Mouse (Mus musculus): Measurements from ENCODE around the gene Zfp981. TPM values are rescaled to one million over a fixed set of nuclear protein-coding genes. Genes with fewer than 3 reads are reported as not detected.
"Not testable (repeated sequence)": the region's sequence is repeated elsewhere in the genome, so short reads cannot be mapped to it uniquely, and the experiment has no call there.

The Zfp981 gene
- under 1 TPM in 1 of 2 experiments, not detected in 1; 0.52 TPM for total RNA-seq (2021)
- long read RNA-seq, experiment 1, partial matches to known transcripts = 1 of 3 reads
- long read RNA-seq, experiment 1, other reads (novel, unspliced or antisense) = 2 of 3 reads
- long read RNA-seq, experiment 2 = 0 reads

- not testable (repeated sequence) for DNase-seq (ENCODE audit: low spot score in 2 of 2)
Observed at GRCm38 (mm10) chr4:146501727-146502126, at the start of gene Zfp981. Gene Zfp981, plus strand, starts transcription at chr4:146502027.

GRCm38 (mm10) chr4:146452576-146452975 lies 49.3 kb upstream of the Zfp981 start:
- DNase-seq (ENCODE audit: low spot score in 2 of 2) = not testable (repeated sequence)

GRCm38 (mm10) chr4:146454170-146454569 lies 47.7 kb upstream of the Zfp981 start:
- not testable (repeated sequence) for DNase-seq (ENCODE audit: low spot score in 2 of 2)

GRCm38 (mm10) chr4:146454896-146455295 lies 46.9 kb upstream of the Zfp981 start:
- DNase-seq (ENCODE audit: low spot score in 2 of 2) = no peak

GRCm38 (mm10) chr4:146455321-146455721 lies 46.5 kb upstream of the Zfp981 start:
- peak in 1 of 2 experiments; percentile 48 for DNase-seq (ENCODE audit: low spot score in 2 of 2)

GRCm38 (mm10) chr4:146456061-146456726 lies 45.6 kb upstream of the Zfp981 start:
- DNase-seq (ENCODE audit: low spot score in 2 of 2) = no peak

- no peak for DNase-seq (ENCODE audit: low spot score in 2 of 2)
Observed at GRCm38 (mm10) chr4:146457126-146457525, 44.7 kb upstream of the Zfp981 start.

GRCm38 (mm10) chr4:146457720-146458119 lies 44.1 kb upstream of the Zfp981 start:
- no peak for DNase-seq (ENCODE audit: low spot score in 2 of 2)

- DNase-seq (ENCODE audit: low spot score in 2 of 2) = not testable (repeated sequence)
Observed at GRCm38 (mm10) chr4:146459822-146460221, 42.0 kb upstream of the Zfp981 start.

- not testable (repeated sequence) for DNase-seq (ENCODE audit: low spot score in 2 of 2)
Observed at GRCm38 (mm10) chr4:146460685-146461084, 41.1 kb upstream of the Zfp981 start.

- not testable (repeated sequence) for DNase-seq (ENCODE audit: low spot score in 2 of 2)
Observed at GRCm38 (mm10) chr4:146463649-146464351, 38.0 kb upstream of the Zfp981 start.

GRCm38 (mm10) chr4:146469984-146470383 lies 31.8 kb upstream of the Zfp981 start:
- not testable (repeated sequence) for DNase-seq (ENCODE audit: low spot score in 2 of 2)

GRCm38 (mm10) chr4:146474181-146474580 lies 27.6 kb upstream of the Zfp981 start:
- not testable (repeated sequence) for DNase-seq (ENCODE audit: low spot score in 2 of 2)

GRCm38 (mm10) chr4:146474716-146475676 lies 26.8 kb upstream of the Zfp981 start:
- DNase-seq (ENCODE audit: low spot score in 2 of 2) = not testable (repeated sequence)

- not testable (repeated sequence) for DNase-seq (ENCODE audit: low spot score in 2 of 2)
Observed at GRCm38 (mm10) chr4:146476260-146476659, 25.6 kb upstream of the Zfp981 start.

- not testable (repeated sequence) for DNase-seq (ENCODE audit: low spot score in 2 of 2)
Observed at GRCm38 (mm10) chr4:146476959-146477358, 24.9 kb upstream of the Zfp981 start.

GRCm38 (mm10) chr4:146480376-146481096 lies 21.3 kb upstream of the Zfp981 start:
- not testable (repeated sequence) for DNase-seq (ENCODE audit: low spot score in 2 of 2)

GRCm38 (mm10) chr4:146482546-146482945 lies 19.3 kb upstream of the Zfp981 start:
- DNase-seq (ENCODE audit: low spot score in 2 of 2) = not testable (repeated sequence)

- DNase-seq (ENCODE audit: low spot score in 2 of 2) = not testable (repeated sequence)
Observed at GRCm38 (mm10) chr4:146483571-146484280, 18.1 kb upstream of the Zfp981 start.

- DNase-seq (ENCODE audit: low spot score in 2 of 2) = not testable (repeated sequence)
Observed at GRCm38 (mm10) chr4:146484676-146485075, 17.2 kb upstream of the Zfp981 start.

Measured in gastrocnemius, postnatal 4 days (tissue).